ENCODE assay signal across 11 mouse cellular contexts in the genomic region with DNA sequence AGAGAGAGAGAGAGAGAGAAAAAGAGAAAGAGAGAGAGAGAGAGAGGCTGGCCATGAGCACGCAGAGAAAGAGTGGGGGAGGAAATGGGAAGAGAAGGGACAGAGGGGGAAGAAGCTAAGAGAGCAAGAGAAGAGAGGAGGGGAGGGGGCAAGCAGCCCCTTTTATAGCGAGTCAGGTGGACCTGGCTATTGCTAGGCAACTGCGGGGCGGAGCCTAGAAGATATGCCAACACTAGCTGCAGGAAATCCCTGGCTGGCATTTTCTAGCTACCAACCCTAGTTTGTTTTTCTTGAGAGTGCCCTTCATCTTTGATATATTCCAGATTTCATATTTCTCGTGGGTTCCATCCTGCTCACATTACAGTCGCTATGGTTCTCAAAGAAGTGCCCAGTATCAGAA. TPM values are rescaled to one million over a fixed set of nuclear protein-coding genes. Genes with fewer than 3 reads are reported as not detected.
A peak's percentile ranks its signal among the peaks of the same experiment; 100 is the strongest.
DNase-seq lines count a peak whose midpoint lies in the region; ATAC-seq and TF ChIP-seq lines count a peak whose summit lies in the region.
"Had no signal": no experiment of that assay in that cellular context is flagged by ENCODE, and none has a peak within 500 bp of the region (broad histone marks: within the 10 kb centered on the region; RNA-seq: fewer than 3 reads in every experiment).

No protein-coding gene starts in this region.

- H3K27me3 ChIP-seq in hindbrain, embryonic 13.5 days = no peaks in the 10 kb centered on the region
- H3K27me3 ChIP-seq in hindbrain, embryonic 12.5 days = no peaks in the 10 kb centered on the region
- H3K27me3 ChIP-seq in intestine, postnatal 0 days (replicated peaks; ENCODE audit: control insufficient read depth, insufficient read depth, low read length) = no peaks in the 10 kb centered on the region

- H3K9me3 ChIP-seq in hindbrain, embryonic 13.5 days = no peaks in the 10 kb centered on the region
- no peaks in the 10 kb centered on the region for H3K9me3 ChIP-seq in hindbrain, embryonic 12.5 days (replicated peaks)
- H3K9me3 ChIP-seq in intestine, postnatal 0 days (ENCODE audit: control insufficient read depth) = no peaks in the 10 kb centered on the region

- ATAC-seq in hindbrain, embryonic 13.5 days (ENCODE audit: low FRiP score) = no peak
- ATAC-seq in hindbrain, embryonic 12.5 days (ENCODE audit: low FRiP score) = no peak
- no peak for ATAC-seq in intestine, postnatal 0 days
- ATAC-seq: inflammation-experienced regulatory T-cells, adult 6 months had no signal

- no peaks in the 10 kb centered on the region for H3K36me3 ChIP-seq in hindbrain, embryonic 13.5 days
- no peaks in the 10 kb centered on the region for H3K36me3 ChIP-seq in hindbrain, embryonic 12.5 days
- no peaks in the 10 kb centered on the region for H3K36me3 ChIP-seq in intestine, postnatal 0 days (ENCODE audit: control insufficient read depth, insufficient read depth)

- H3K9ac ChIP-seq in hindbrain, embryonic 13.5 days = no peak overlapping the region
- H3K9ac ChIP-seq in hindbrain, embryonic 12.5 days = no peak overlapping the region
- no peak overlapping the region for H3K9ac ChIP-seq in intestine, postnatal 0 days (ENCODE audit: low read depth, low read length)

- no peak overlapping the region for H3K4me3 ChIP-seq in hindbrain, embryonic 13.5 days
- no peak overlapping the region for H3K4me3 ChIP-seq in hindbrain, embryonic 12.5 days
- H3K4me3 ChIP-seq in intestine, postnatal 0 days (ENCODE audit: low read depth, low read length) = no peak overlapping the region

- WGBS in hindbrain, embryonic 13.5 days = 47% methylated on average over 6 of the region's 6 CpGs
- WGBS in hindbrain, embryonic 12.5 days = 42% methylated on average over 6 of the region's 6 CpGs
- WGBS in intestine, postnatal 0 days = 20% methylated on average over 6 of the region's 6 CpGs

- peak; percentile 37 to 47 for DNase-seq in right cerebral cortex, postnatal 10 days (ENCODE audit: low spot score in 2 of 2)
- no peak for DNase-seq in right cerebral cortex, postnatal 36 days (ENCODE audit: low spot score in 2 of 2)
- no peak for DNase-seq in embryo, embryonic 9.5 days (ENCODE audit: extremely low spot score)
- no peak for DNase-seq in adrenal gland, postnatal 14 days
- DNase-seq: gastrocnemius, postnatal 14 days had no signal

- peak overlapping the region; percentile 36; the same call in 1 of the 2 replicates for H3K4me2 ChIP-seq in hindbrain, embryonic 13.5 days
- no peak overlapping the region; the same call in 1 of the 2 replicates for H3K4me2 ChIP-seq in hindbrain, embryonic 12.5 days (replicated peaks)
- H3K4me2 ChIP-seq in intestine, postnatal 0 days (replicated peaks; ENCODE audit: low read depth) = peak overlapping the region; percentile 50

- no peak overlapping the region for H3K27ac ChIP-seq in hindbrain, embryonic 13.5 days
- H3K27ac ChIP-seq in hindbrain, embryonic 12.5 days = no peak overlapping the region
- H3K27ac ChIP-seq in intestine, postnatal 0 days (ENCODE audit: low read depth, low read length) = peak overlapping the region; percentile 35; the same call in 1 of the 2 replicates

- TF ChIP-seq CTCF in intestine, postnatal 0 days (IDR thresholded peaks at IDR 0.05; ENCODE audit: low read depth) = no peak

- H3K4me1 ChIP-seq in hindbrain, embryonic 13.5 days (replicated peaks) = peaks cover 13% of the 10 kb centered on the region
- peaks cover 5% of the 10 kb centered on the region for H3K4me1 ChIP-seq in hindbrain, embryonic 12.5 days
- no peaks in the 10 kb centered on the region for H3K4me1 ChIP-seq in intestine, postnatal 0 days (replicated peaks; ENCODE audit: control insufficient read depth, insufficient read depth, low read length)

RNA-seq across cellular contexts. Expression of a gene that starts 19.4 kb away (rescaled TPM):
- polyA plus RNA-seq in hindbrain, embryonic 13.5 days (2015; fragmentation: Nextera tagmentation; extraction: Ambion mirVana) = 0.21 and 0.27 TPM in 2 replicates
- 0.17 and 0.33 TPM in 2 replicates for polyA plus RNA-seq in hindbrain, embryonic 12.5 days (2016; fragmentation: Nextera tagmentation; extraction: Ambion mirVana)
- 0.52 and 0.55 TPM in 2 replicates for polyA plus RNA-seq in intestine, postnatal 0 days (2015; fragmentation: Nextera tagmentation; extraction: Ambion mirVana)
- 0.86 and 2.4 TPM in 2 replicates for total RNA-seq in adrenal gland, postnatal 14 days (2021)
- total RNA-seq: layer of hippocampus, postnatal 14 days had no signal
- polyA plus RNA-seq: inflammation-experienced regulatory T-cells, adult 6 months had no signal

RNA-seq across cellular contexts. Expression of a gene that starts 32.8 kb away (rescaled TPM):
- polyA plus RNA-seq in hindbrain, embryonic 13.5 days (2015; fragmentation: Nextera tagmentation; extraction: Ambion mirVana) = 0.03 TPM in 1 of 2 replicates, not detected in the other
- polyA plus RNA-seq in hindbrain, embryonic 12.5 days (2016; fragmentation: Nextera tagmentation; extraction: Ambion mirVana) = not detected in 2 replicates
- 0.12 and 0.33 TPM in 2 replicates for polyA plus RNA-seq in intestine, postnatal 0 days (2015; fragmentation: Nextera tagmentation; extraction: Ambion mirVana)
- total RNA-seq in adrenal gland, postnatal 14 days (2021) = 0.60 and 0.85 TPM in 2 replicates
- polyA plus RNA-seq: embryonic facial prominence, embryonic 11.5 days had no signal

RNA-seq across cellular contexts. Expression of a gene that starts 42.8 kb away (rescaled TPM):
- polyA plus RNA-seq in hindbrain, embryonic 13.5 days (2015; fragmentation: Nextera tagmentation; extraction: Ambion mirVana) = 3.5 TPM in 2 replicates
- polyA plus RNA-seq in hindbrain, embryonic 12.5 days (2016; fragmentation: Nextera tagmentation; extraction: Ambion mirVana) = 3.1 and 3.6 TPM in 2 replicates
- polyA plus RNA-seq in intestine, postnatal 0 days (2015; fragmentation: Nextera tagmentation; extraction: Ambion mirVana) = 1.1 and 1.4 TPM in 2 replicates
- total RNA-seq in adrenal gland, postnatal 14 days (2021) = 9.1 and 10.7 TPM in 2 replicates

Comparison
In these comparisons a context has a peak if more than half of its experiments do, and no peak if none do; other contexts are left out.
1. DNase-seq: peak in right cerebral cortex, postnatal 10 days (2 of 2); none in right cerebral cortex, postnatal 36 days (0 of 2), embryo, embryonic 9.5 days (single experiment) and adrenal gland, postnatal 14 days (single experiment).